Mouse (Mus musculus) testis, adult 2 months (tissue): ENCODE data around the gene Unc13c.

ENCODE experiments used
- CTCF ChIP-seq: fragments of 200-500 bp; IDR thresholded peaks from 2 replicates; pipeline ENCODE4 v1.5.1; 2012; ENCODE audit warnings: low read depth, mild to moderate bottlenecking, inconsistent platforms, low read length, moderate library complexity; ENCODE audit not compliant: control insufficient read depth, insufficient read depth, insufficient replicate concordance
- POLR2A ChIP-seq: fragments of 200-500 bp; IDR thresholded peaks from 2 replicates; pipeline ENCODE4 v1.6.1; 2012; ENCODE audit warnings: low read depth, mild to moderate bottlenecking, inconsistent platforms, low read length, moderate library complexity; ENCODE audit not compliant: control insufficient read depth

- TF ChIP-seq POLR2A: no peak
- no peak for TF ChIP-seq CTCF
Measured at GRCm38 (mm10) chr9:73867410-73868067, 101.2 kb downstream of the Unc13c start.
